Mouse (Mus musculus) kidney, adult 2 months (tissue): Measurements from ENCODE around the gene Apcs.

ENCODE experiments used
- CTCF ChIP-seq: fragments of 200-500 bp; conservative IDR thresholded peaks from 2 replicates; pipeline ENCODE4 v1.5.1; 2011; ENCODE audit warnings: low read depth, mild to moderate bottlenecking, control low read depth, low read length, moderate library complexity, mixed read lengths; ENCODE audit not compliant: insufficient read depth, insufficient read length
- POLR2A ChIP-seq: fragments of 200-500 bp; IDR thresholded peaks from one replicate; pipeline ENCODE4 v1.6.1; 2011; ENCODE audit warnings: low read depth, low read length, control low read depth

DNA sequence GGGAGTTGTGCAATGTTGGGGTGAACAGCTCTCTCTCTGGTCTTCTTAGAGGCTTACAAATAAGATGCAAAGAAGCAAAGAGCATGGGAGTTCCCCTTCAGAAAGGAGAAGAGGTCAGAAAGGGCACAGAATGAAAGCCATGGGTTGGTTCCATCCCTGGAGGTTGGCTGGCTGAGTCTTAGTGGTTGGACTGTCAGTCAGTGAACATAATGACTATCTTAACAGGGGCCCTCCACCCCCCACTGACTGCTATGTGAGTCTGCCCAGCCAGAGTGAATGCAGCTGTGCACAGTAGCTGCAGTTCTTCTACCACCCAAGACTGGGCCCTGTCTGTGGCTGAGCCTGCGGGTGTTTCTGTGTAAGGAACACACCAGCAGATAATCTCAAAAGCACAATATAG is 18.2 kb downstream of the Apcs start:
- TF ChIP-seq CTCF (no peak), POLR2A (no peak)
